Mouse (Mus musculus): ENCODE measurements around the gene Omt2b. TPM values are rescaled to one million over a fixed set of nuclear protein-coding genes. Genes with fewer than 3 reads are reported as not detected.
"Not testable (repeated sequence)": the region's sequence is repeated elsewhere in the genome, so short reads cannot be mapped to it uniquely, and the experiment has no call there.

Gene Omt2b
- polyA plus RNA-seq, 1 experiment from 2014 or later = not detected

- H3K27me3 ChIP-seq (ENCODE audit: control insufficient read depth, insufficient read depth, low read depth, low read length); H3K4me2 ChIP-seq (ENCODE audit: low read depth, low read length); H3K27ac ChIP-seq (ENCODE audit: low read length); H3K36me3 ChIP-seq (ENCODE audit: control insufficient read depth, insufficient read depth, low read length); H3K9me3 ChIP-seq (ENCODE audit: control insufficient read depth, low read length); ATAC-seq (ENCODE audit: low read depth); H3K9ac ChIP-seq (ENCODE audit: low read length); H3K4me3 ChIP-seq (ENCODE audit: low read length); H3K4me1 ChIP-seq (replicated peaks; ENCODE audit: control insufficient read depth, insufficient read depth, low read length): not testable (repeated sequence)
- 81% methylated on average over 3 of the region's 3 CpGs for WGBS
Measured at GRCm38 (mm10) chr9:78308122-78308521, 19.3 kb upstream of the Omt2b start.

- H3K4me1 ChIP-seq (replicated peaks; ENCODE audit: control insufficient read depth, insufficient read depth, low read length) = no peaks in the 10 kb centered on the region
- ATAC-seq (ENCODE audit: low read depth) = no peak
- H3K4me3 ChIP-seq (ENCODE audit: low read length) = no peak within 1 kb of the TSS
- H3K9me3 ChIP-seq (ENCODE audit: control insufficient read depth, low read length) = no peaks in the 10 kb centered on the region
- H3K36me3 ChIP-seq (ENCODE audit: control insufficient read depth, insufficient read depth, low read length) = no peaks in the 10 kb centered on the region
- H3K9ac ChIP-seq (ENCODE audit: low read length) = no peak within 1 kb of the TSS
- no peak within 1 kb of the TSS for H3K27ac ChIP-seq (ENCODE audit: low read length)
- H3K27me3 ChIP-seq (ENCODE audit: control insufficient read depth, insufficient read depth, low read depth, low read length) = no peaks in the 10 kb centered on the region
- 74% methylated on average over 2 of the region's 2 CpGs for WGBS
- no peak within 1 kb of the TSS for H3K4me2 ChIP-seq (ENCODE audit: low read depth, low read length)
Measured at GRCm38 (mm10) chr9:78314696-78315095, 12.7 kb upstream of the Omt2b start, which contains the start of gene Omt2a. Gene Omt2a, minus strand, starts transcription at chr9:78314796.

- Histone ChIP-seq H3K27me3 (ENCODE audit: control insufficient read depth, insufficient read depth, low read depth, low read length) (no peaks in the 10 kb centered on the region), H3K9ac (ENCODE audit: low read length) (no peak overlapping the region), H3K36me3 (ENCODE audit: control insufficient read depth, insufficient read depth, low read length) (no peaks in the 10 kb centered on the region), H3K4me2 (ENCODE audit: low read depth, low read length) (no peak overlapping the region), H3K27ac (ENCODE audit: low read length) (no peak overlapping the region), H3K4me1 (replicated peaks; ENCODE audit: control insufficient read depth, insufficient read depth, low read length) (no peaks in the 10 kb centered on the region), H3K4me3 (ENCODE audit: low read length) (no peak overlapping the region), H3K9me3 (ENCODE audit: control insufficient read depth, low read length) (no peaks in the 10 kb centered on the region)
- WGBS = 30% methylated on average over 1 of the region's 1 CpGs
- no peak for ATAC-seq (ENCODE audit: low read depth)
Measured at GRCm38 (mm10) chr9:78319499-78319898, 7.9 kb upstream of the Omt2b start.

- H3K4me3 ChIP-seq (ENCODE audit: low read length); H3K9me3 ChIP-seq (ENCODE audit: control insufficient read depth, low read length); H3K27ac ChIP-seq (ENCODE audit: low read length); H3K4me2 ChIP-seq (ENCODE audit: low read depth, low read length); H3K36me3 ChIP-seq (ENCODE audit: control insufficient read depth, insufficient read depth, low read length); H3K27me3 ChIP-seq (ENCODE audit: control insufficient read depth, insufficient read depth, low read depth, low read length); H3K9ac ChIP-seq (ENCODE audit: low read length); H3K4me1 ChIP-seq (replicated peaks; ENCODE audit: control insufficient read depth, insufficient read depth, low read length): not testable (repeated sequence)
- ATAC-seq (ENCODE audit: low read depth) = peak; percentile 73
Measured at GRCm38 (mm10) chr9:78337050-78337449, 9.7 kb downstream of the Omt2b start.

- H3K9me3 ChIP-seq (ENCODE audit: control insufficient read depth, low read length); H3K27ac ChIP-seq (ENCODE audit: low read length); ATAC-seq (ENCODE audit: low read depth); H3K27me3 ChIP-seq (ENCODE audit: control insufficient read depth, insufficient read depth, low read depth, low read length); H3K4me3 ChIP-seq (ENCODE audit: low read length); H3K36me3 ChIP-seq (ENCODE audit: control insufficient read depth, insufficient read depth, low read length); H3K4me2 ChIP-seq (ENCODE audit: low read depth, low read length); H3K9ac ChIP-seq (ENCODE audit: low read length); H3K4me1 ChIP-seq (replicated peaks; ENCODE audit: control insufficient read depth, insufficient read depth, low read length): not testable (repeated sequence)
- 15% methylated on average over 8 of the region's 8 CpGs for WGBS
Measured at GRCm38 (mm10) chr9:78340324-78340723, 12.9 kb downstream of the Omt2b start.

- H3K27ac ChIP-seq (ENCODE audit: low read length); H3K4me3 ChIP-seq (ENCODE audit: low read length); H3K27me3 ChIP-seq (ENCODE audit: control insufficient read depth, insufficient read depth, low read depth, low read length); H3K4me2 ChIP-seq (ENCODE audit: low read depth, low read length); H3K4me1 ChIP-seq (replicated peaks; ENCODE audit: control insufficient read depth, insufficient read depth, low read length); H3K36me3 ChIP-seq (ENCODE audit: control insufficient read depth, insufficient read depth, low read length); H3K9ac ChIP-seq (ENCODE audit: low read length); ATAC-seq (ENCODE audit: low read depth); H3K9me3 ChIP-seq (ENCODE audit: control insufficient read depth, low read length): not testable (repeated sequence)
- 78% methylated on average over 4 of the region's 4 CpGs for WGBS
Measured at GRCm38 (mm10) chr9:78342494-78342893, 15.1 kb downstream of the Omt2b start.

- WGBS = 84% methylated on average over 9 of the region's 9 CpGs
- H3K4me2 ChIP-seq (ENCODE audit: low read depth, low read length); ATAC-seq (ENCODE audit: low read depth): not testable (repeated sequence)
Measured at GRCm38 (mm10) chr9:78343055-78343454, 15.7 kb downstream of the Omt2b start.

GRCm38 (mm10) chr9:78345235-78345634 is 17.8 kb downstream of the Omt2b start:
- not testable (repeated sequence) for H3K4me1 ChIP-seq (replicated peaks; ENCODE audit: control insufficient read depth, insufficient read depth, low read length); H3K4me3 ChIP-seq (ENCODE audit: low read length); H3K4me2 ChIP-seq (ENCODE audit: low read depth, low read length); H3K9me3 ChIP-seq (ENCODE audit: control insufficient read depth, low read length); H3K36me3 ChIP-seq (ENCODE audit: control insufficient read depth, insufficient read depth, low read length); H3K27ac ChIP-seq (ENCODE audit: low read length); H3K9ac ChIP-seq (ENCODE audit: low read length); H3K27me3 ChIP-seq (ENCODE audit: control insufficient read depth, insufficient read depth, low read depth, low read length)
- 35% methylated on average over 3 of the region's 4 CpGs for WGBS
- peak; percentile 59; the same call in 1 of the 2 replicates for ATAC-seq (ENCODE audit: low read depth)

More at GRCm38 (mm10) chr9:78343055-78343454, 15.7 kb downstream of the Omt2b start:
- not testable (repeated sequence) for H3K36me3 ChIP-seq (ENCODE audit: control insufficient read depth, insufficient read depth, low read length); H3K9me3 ChIP-seq (ENCODE audit: control insufficient read depth, low read length); H3K27me3 ChIP-seq (ENCODE audit: control insufficient read depth, insufficient read depth, low read depth, low read length); H3K4me3 ChIP-seq (ENCODE audit: low read length); H3K27ac ChIP-seq (ENCODE audit: low read length); H3K9ac ChIP-seq (ENCODE audit: low read length); H3K4me1 ChIP-seq (replicated peaks; ENCODE audit: control insufficient read depth, insufficient read depth, low read length)

- H3K4me1 ChIP-seq (replicated peaks; ENCODE audit: control insufficient read depth, insufficient read depth, low read length) = no peaks in the 10 kb centered on the region
- H3K27me3 ChIP-seq (ENCODE audit: control insufficient read depth, insufficient read depth, low read depth, low read length) = no peaks in the 10 kb centered on the region
- peak; percentile 73 for ATAC-seq (ENCODE audit: low read depth)
- no peaks in the 10 kb centered on the region for H3K9me3 ChIP-seq (ENCODE audit: control insufficient read depth, low read length)
- H3K9ac ChIP-seq (ENCODE audit: low read length) = no peak overlapping the region
- H3K27ac ChIP-seq (ENCODE audit: low read length) = no peak overlapping the region
- no peaks in the 10 kb centered on the region for H3K36me3 ChIP-seq (ENCODE audit: control insufficient read depth, insufficient read depth, low read length)
- WGBS = 37% methylated on average over 3 of the region's 3 CpGs
- no peak overlapping the region for H3K4me2 ChIP-seq (ENCODE audit: low read depth, low read length)
- H3K4me3 ChIP-seq (ENCODE audit: low read length) = no peak overlapping the region
Measured at GRCm38 (mm10) chr9:78347004-78347403, 19.6 kb downstream of the Omt2b start.
